In genomic region chr13:67421207-67421857, GRCm38 (mm10) we compare ENCODE assay signal across 8 mouse cellular contexts. TPM values are rescaled to one million over a fixed set of nuclear protein-coding genes. Genes with fewer than 3 reads are reported as not detected.
DNase-seq lines count a peak whose midpoint lies in the region; ATAC-seq and TF ChIP-seq lines count a peak whose summit lies in the region.

TSS of gene Zfp459 (minus strand) at chr13:67421418.

- peak within 1 kb of the TSS; percentile 86 for H3K4me2 ChIP-seq in embryonic facial prominence, embryonic 13.5 days
- H3K4me2 ChIP-seq in lung, embryonic 15.5 days: peak within 1 kb of the TSS; percentile 73

- H3K36me3 ChIP-seq in embryonic facial prominence, embryonic 13.5 days: no peaks in the 10 kb centered on the region
- H3K36me3 ChIP-seq in lung, embryonic 15.5 days: no peaks in the 10 kb centered on the region
- H3K36me3 ChIP-seq in thymus, adult 2 months (ENCODE audit: control insufficient read depth, insufficient read depth, low read length): no peaks in the 10 kb centered on the region

- TF ChIP-seq CTCF in layer of hippocampus, adult 2 months (conservative IDR thresholded peaks at IDR 0.05): no peak
- TF ChIP-seq CTCF in olfactory bulb, adult 2 months (IDR thresholded peaks at IDR 0.05; ENCODE audit: insufficient read depth, low read depth, low read length): no peak
- TF ChIP-seq CTCF in thymus, adult 2 months (IDR thresholded peaks at IDR 0.05; ENCODE audit: borderline replicate concordance, control insufficient read depth, extremely low read depth, insufficient read depth, low read length, poor library complexity): no peak

- ATAC-seq in embryonic facial prominence, embryonic 13.5 days (ENCODE audit: insufficient number of reproducible peaks, insufficient read depth, low FRiP score, low TSS enrichment, low read depth): peak; percentile 74; the same call in 1 of the 2 replicates
- ATAC-seq in hematopoietic stem cell, adult 5-6 weeks (replicated peaks in 1 of 2; ENCODE audit: insufficient read depth in 1 of 2, low FRiP score in 2 of 2, low TSS enrichment in 1 of 2, low read depth in 1 of 2, poor library complexity in 2 of 2, severe bottlenecking in 2 of 2): peak; percentile 76 to 81
- peak; percentile 77 for ATAC-seq in lung, embryonic 15.5 days (ENCODE audit: borderline replicate concordance, extremely low read depth, low FRiP score, low TSS enrichment)

- peak within 1 kb of the TSS; percentile 63 for H3K4me3 ChIP-seq in embryonic facial prominence, embryonic 13.5 days
- peak within 1 kb of the TSS; percentile 75 for H3K4me3 ChIP-seq in layer of hippocampus, adult 2 months
- peak within 1 kb of the TSS; percentile 58 for H3K4me3 ChIP-seq in lung, embryonic 15.5 days
- peak within 1 kb of the TSS; percentile 51 for H3K4me3 ChIP-seq in olfactory bulb, adult 2 months (ENCODE audit: insufficient read depth, low read depth, low read length)
- peak within 1 kb of the TSS; percentile 96 for H3K4me3 ChIP-seq in thymus, adult 2 months (ENCODE audit: control insufficient read depth, insufficient read depth, low read length)

- H3K27ac ChIP-seq in embryonic facial prominence, embryonic 13.5 days: no peak within 1 kb of the TSS; the same call in 1 of the 2 replicates
- 0 out of 2 replicates have a peak within 1 kb of the TSS, but pooled peaks have one; percentile 20 for H3K27ac ChIP-seq in layer of hippocampus, adult 2 months
- H3K27ac ChIP-seq in lung, embryonic 15.5 days: 0 out of 2 replicates have a peak within 1 kb of the TSS, but pooled peaks have one; percentile 15
- no peak within 1 kb of the TSS for H3K27ac ChIP-seq in olfactory bulb, adult 2 months (ENCODE audit: insufficient read depth, low read depth, low read length)
- no peak within 1 kb of the TSS for H3K27ac ChIP-seq in thymus, adult 2 months (ENCODE audit: control insufficient read depth, insufficient read depth, low read length)

- peak within 1 kb of the TSS; percentile 72 for H3K9ac ChIP-seq in embryonic facial prominence, embryonic 13.5 days
- H3K9ac ChIP-seq in lung, embryonic 15.5 days: peak within 1 kb of the TSS; percentile 51

- no peak for TF ChIP-seq POLR2A in olfactory bulb, adult 2 months (IDR thresholded peaks at IDR 0.05; ENCODE audit: insufficient read depth, low read depth, low read length)
- TF ChIP-seq POLR2A in thymus, adult 2 months (IDR thresholded peaks at IDR 0.05; ENCODE audit: control insufficient read depth, extremely low read depth, insufficient read depth, low read length, poor library complexity): no peak

- H3K27me3 ChIP-seq in embryonic facial prominence, embryonic 13.5 days: no peaks in the 10 kb centered on the region
- H3K27me3 ChIP-seq in lung, embryonic 15.5 days: no peaks in the 10 kb centered on the region
- no peaks in the 10 kb centered on the region for H3K27me3 ChIP-seq in thymus, adult 2 months (ENCODE audit: control insufficient read depth, insufficient read depth, low read length)

- H3K4me1 ChIP-seq in embryonic facial prominence, embryonic 13.5 days: peaks cover 9% of the 10 kb centered on the region
- H3K4me1 ChIP-seq in lung, embryonic 15.5 days: no peaks in the 10 kb centered on the region
- no peaks in the 10 kb centered on the region for H3K4me1 ChIP-seq in olfactory bulb, adult 2 months (ENCODE audit: control insufficient read depth, insufficient read depth, low read length)
- peaks cover 3% of the 10 kb centered on the region for H3K4me1 ChIP-seq in thymus, adult 2 months (replicated peaks; ENCODE audit: control insufficient read depth, insufficient read depth, low read length)

- peak; percentile 50 to 59 for DNase-seq in B cell, adult 2 months
- DNase-seq in adrenal gland, postnatal 25 days: peak; percentile 24
- DNase-seq in layer of hippocampus, adult 2 months (ENCODE audit: low spot score in 2 of 2): peak; percentile 4 to 36
- DNase-seq in thymus, adult 2 months: peak; percentile 54

- no peaks in the 10 kb centered on the region for H3K9me3 ChIP-seq in embryonic facial prominence, embryonic 13.5 days
- no peaks in the 10 kb centered on the region for H3K9me3 ChIP-seq in lung, embryonic 15.5 days

- WGBS in embryonic facial prominence, embryonic 13.5 days: 2% methylated on average over 22 of the region's 22 CpGs
- 2% methylated on average over 22 of the region's 22 CpGs for WGBS in lung, embryonic 15.5 days
- WGBS in olfactory bulb, adult 2 months: 2% methylated on average over 22 of the region's 22 CpGs
- 1% methylated on average over 22 of the region's 22 CpGs for WGBS in thymus, adult 2 months

RNA-seq across cellular contexts. Expression of gene Zfp459, which starts in this region (rescaled TPM):
- 0.62 and 1.8 TPM in 2 replicates for total RNA-seq in adrenal gland, postnatal 25 days (2021)
- polyA plus RNA-seq in embryonic facial prominence, embryonic 13.5 days (2015; fragmentation: Nextera tagmentation; extraction: Ambion mirVana): 1.2 and 1.6 TPM in 2 replicates
- 3.0 and 16.1 TPM in 2 replicates for total RNA-seq in hematopoietic stem cell, adult 5-6 weeks (2017)
- total RNA-seq in layer of hippocampus, adult 2 months (2021): 1 to 10 TPM; 1.8 to 2.8 TPM
- 1.1 and 1.7 TPM in 2 replicates for polyA plus RNA-seq in lung, embryonic 15.5 days (2015; fragmentation: Nextera tagmentation; extraction: Ambion mirVana)
- not detected in 2 replicates for polyA plus RNA-seq in olfactory bulb, adult 2 months (2012; ENCODE audit: insufficient read depth, insufficient read length, low replicate concordance, missing spikeins)
- 0.41 and 0.61 TPM in 2 replicates for polyA plus RNA-seq in thymus, adult 2 months (2012; rRNA removed)

Comparison
In these comparisons a context has a peak if more than half of its experiments do, and no peak if none do; other contexts are left out.
1. Peak in DNase-seq and H3K4me3 ChIP-seq in thymus, adult 2 months; RNA of the gene not detected or under 1 TPM.
2. H3K27ac ChIP-seq: peak in layer of hippocampus, adult 2 months (single experiment) and lung, embryonic 15.5 days (single experiment); none in embryonic facial prominence, embryonic 13.5 days (single experiment), olfactory bulb, adult 2 months (single experiment) and thymus, adult 2 months (single experiment).
3. Peak in every context shown above with its lines, with median percentiles within 50 percentile points of each other: DNase-seq, ATAC-seq and H3K4me3 ChIP-seq.